Mouse (Mus musculus): ENCODE data around the gene Vamp2.

- TF ChIP-seq CTCF (IDR thresholded peaks at IDR 0.05; ENCODE audit: low read depth) (no peak), EP300 (IDR thresholded peaks at IDR 0.05; ENCODE audit: low read depth) (no peak)
Observed at GRCm38 (mm10) chr11:69074776-69075069, 13.6 kb upstream of the Vamp2 start.
